Mouse (Mus musculus): Measurements from ENCODE around the gene Hnrnpdl. TPM values are rescaled to one million over a fixed set of nuclear protein-coding genes. Genes with fewer than 3 reads are reported as not detected.

Hnrnpdl gene
- total RNA-seq, 2 experiments from 2014 or later = 57.6 to 65.2 TPM

- no peak for DNase-seq
Measured at GRCm38 (mm10) chr5:100047143-100047640, 7.7 kb upstream of the Hnrnpdl start.

- DNase-seq = no peak
Measured at GRCm38 (mm10) chr5:100046096-100046495, 6.6 kb upstream of the Hnrnpdl start.

DNA sequence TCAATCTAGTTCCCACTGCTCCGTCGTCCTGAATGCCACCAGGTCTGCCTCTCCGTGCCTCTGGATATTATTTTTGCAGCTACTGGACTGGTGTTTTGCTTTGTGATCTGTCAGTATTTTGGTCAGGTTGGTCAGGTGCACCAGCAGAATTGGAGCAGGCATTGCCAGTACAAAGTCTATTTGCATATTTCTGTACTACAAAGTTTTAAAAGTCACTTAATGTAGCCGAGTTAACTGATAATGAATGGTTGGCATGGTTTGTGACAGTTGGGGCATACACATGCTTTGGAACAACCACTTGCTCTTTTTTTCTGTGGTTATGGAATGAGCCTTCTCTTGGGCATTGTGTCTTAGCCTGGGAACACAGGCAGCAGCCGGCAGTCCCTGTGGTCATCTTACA is 5.2 kb upstream of the Hnrnpdl start:
- no peak for DNase-seq

GRCm38 (mm10) chr5:100044030-100044429 is 4.6 kb upstream of the Hnrnpdl start:
- DNase-seq = no peak

DNA sequence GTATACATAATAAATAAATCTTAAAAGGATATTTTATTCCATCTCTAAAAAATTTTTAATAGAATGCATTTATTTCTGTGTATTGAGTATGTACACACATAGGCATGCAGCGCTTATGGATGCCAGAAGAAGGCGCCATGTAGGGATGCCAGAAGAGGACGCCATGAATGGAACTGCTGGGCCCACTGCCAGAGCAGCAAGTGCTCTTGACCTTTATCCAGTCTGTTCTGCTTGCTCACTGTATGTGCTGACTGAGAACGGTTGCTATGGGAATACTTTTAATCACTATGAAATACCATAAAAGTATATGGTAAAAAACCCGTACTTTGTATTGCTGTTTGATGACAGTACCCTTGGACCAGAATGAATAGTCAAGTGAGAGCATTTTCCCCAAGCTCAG is 3.9 kb upstream of the Hnrnpdl start:
- DNase-seq = peak; percentile 48 to 59

GRCm38 (mm10) chr5:100042467-100042866 is 3.0 kb upstream of the Hnrnpdl start:
- no peak for DNase-seq

DNA sequence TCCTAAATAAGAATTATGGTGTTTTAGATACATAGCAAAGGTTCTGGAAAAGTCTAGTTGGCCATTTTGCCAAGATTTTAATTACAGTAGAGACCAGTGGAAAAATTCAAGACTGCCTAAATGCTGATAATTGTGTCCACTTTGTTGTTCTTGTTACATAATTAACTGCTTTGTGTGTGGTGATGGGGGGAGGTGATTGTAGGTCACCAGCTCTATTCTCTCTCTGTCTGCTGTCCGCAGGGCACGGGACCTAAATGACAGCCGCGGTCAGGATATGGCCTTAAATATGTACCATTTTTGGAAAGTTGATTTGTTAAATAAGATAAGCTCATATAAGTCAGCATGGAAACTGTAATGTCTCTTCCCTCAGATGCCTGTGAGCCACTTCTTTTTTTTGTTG is 1.8 kb upstream of the Hnrnpdl start:
- DNase-seq = no peak

- DNase-seq = peak in 1 of 2 experiments; percentile 26
Measured at GRCm38 (mm10) chr5:100040281-100040784, 869 bp upstream of the Hnrnpdl start.

DNA sequence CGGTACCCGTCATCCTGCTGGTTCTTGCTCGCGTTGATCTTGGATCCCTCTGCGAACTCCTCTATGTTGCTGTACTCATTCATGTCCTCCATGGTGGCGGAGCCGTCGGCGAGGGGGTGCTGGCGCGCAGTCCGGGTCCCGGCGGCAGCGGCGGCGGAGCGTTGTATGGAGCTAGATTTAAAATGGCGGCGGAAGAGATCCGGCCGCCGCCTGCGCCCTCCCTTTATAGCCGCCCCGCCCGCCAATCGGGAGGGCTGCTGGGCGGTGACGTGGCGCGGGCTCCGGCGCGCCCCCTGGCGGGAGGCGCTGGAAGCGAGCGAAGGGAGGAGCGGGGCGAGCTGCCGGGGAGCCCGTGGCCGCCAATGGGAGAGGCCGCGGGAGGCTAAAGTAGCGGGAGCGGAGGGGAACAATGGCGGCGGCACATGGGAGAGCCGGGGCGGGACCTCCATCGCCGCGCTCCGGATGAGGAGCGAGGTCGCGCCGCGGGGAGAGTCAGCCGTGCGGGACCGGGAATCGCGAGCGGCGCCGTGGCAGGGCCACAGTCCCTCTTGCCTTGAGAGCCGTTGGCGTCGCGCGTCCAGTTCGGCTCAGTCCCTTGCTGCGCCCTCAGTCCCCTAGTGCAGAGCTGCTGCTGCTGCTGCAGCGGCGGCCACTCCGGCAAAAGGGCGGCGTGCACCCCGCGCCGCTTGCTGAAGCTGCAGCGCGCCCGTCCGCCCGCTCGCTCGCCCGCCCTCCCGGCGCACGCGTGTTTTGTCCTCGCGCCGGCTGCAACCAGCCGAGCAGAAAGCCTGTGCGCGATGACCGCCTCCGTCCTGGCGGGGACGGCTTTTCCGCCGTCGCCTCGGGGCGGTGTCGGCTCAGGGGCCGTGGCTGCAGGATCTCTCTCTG is 506 bp downstream of the Hnrnpdl start:
- peak; percentile 96 to 97 for DNase-seq

DNA sequence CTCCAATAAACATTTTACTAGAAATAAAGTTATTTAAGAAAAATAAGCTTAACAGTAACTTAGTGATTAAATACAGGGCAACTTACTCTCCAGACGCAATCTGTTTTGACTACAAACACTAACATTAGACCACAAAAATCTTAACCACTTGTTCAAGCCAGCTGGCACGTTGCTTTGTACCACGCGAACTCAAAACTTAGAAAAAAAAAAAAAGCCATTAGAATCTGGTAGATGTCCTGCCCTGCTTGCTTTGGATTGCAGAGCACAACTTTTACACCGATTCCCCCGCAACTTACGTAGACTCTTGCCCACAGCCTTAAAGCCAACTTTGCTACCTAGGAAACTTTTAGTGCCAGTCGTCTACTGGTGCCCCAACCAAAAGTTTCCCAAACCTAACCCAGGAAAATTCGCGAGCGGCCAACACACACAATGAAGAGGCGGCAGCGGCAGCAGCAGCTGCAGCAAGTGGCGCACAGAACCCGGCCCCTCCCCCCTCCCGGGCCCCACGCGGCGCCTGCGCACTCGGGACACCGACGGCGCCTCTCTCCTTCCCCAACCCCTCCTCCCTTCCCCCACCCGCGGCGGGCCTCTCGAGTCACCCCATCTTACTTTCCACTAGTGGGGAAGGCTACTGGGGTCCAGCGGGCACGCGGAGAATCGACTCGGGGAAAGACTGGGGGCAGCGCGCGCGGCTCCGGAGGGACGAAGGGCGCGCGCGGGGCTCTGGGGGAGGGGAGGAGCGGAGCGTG is 1.3 kb downstream of the Hnrnpdl start:
- DNase-seq = peak; percentile 92 to 95

DNA sequence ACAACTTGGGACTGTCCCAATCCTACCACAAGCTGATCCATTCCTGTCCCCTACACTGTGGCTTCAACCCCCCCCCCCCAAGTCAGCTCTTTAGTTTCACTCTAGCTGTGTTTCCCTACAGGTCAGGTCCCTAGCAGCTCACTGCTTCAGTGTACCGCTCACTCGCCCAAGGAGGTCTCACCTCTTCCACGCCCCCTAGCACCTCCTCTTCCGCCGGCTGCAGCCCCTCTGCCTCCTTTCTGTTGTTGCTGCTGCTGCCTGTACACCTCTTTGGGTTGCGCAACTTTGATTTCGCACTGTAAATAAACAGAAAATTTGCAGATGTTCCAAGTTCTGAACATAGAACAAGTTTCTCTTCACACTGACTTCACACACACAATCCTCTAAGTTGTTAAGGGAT is 2.8 kb downstream of the Hnrnpdl start:
- peak in 1 of 2 experiments; percentile 23 for DNase-seq

- DNase-seq = no peak
Measured at GRCm38 (mm10) chr5:100035950-100036349, 3.5 kb downstream of the Hnrnpdl start.

DNA sequence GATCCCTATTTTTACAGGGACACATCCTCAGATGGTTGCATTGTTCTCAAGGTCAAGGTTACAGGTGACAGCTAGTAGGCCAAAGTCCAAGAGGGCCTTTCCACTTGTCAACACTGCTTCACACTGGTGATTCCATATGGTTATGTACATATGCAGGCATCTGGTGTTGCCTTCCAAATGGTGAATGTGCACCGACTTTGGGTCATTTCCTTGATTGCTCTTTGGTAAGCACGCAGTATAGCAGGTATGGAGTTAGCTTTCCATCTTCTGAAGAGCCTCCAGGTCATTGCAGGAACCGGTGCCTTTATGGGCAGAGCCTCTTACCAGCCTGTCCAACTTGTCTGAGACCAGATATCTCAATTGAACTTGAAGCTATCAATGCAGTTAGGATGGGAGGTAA is 6.8 kb downstream of the Hnrnpdl start:
- no peak for DNase-seq

GRCm38 (mm10) chr5:100032107-100032506 is 7.4 kb downstream of the Hnrnpdl start:
- DNase-seq = no peak

DNA sequence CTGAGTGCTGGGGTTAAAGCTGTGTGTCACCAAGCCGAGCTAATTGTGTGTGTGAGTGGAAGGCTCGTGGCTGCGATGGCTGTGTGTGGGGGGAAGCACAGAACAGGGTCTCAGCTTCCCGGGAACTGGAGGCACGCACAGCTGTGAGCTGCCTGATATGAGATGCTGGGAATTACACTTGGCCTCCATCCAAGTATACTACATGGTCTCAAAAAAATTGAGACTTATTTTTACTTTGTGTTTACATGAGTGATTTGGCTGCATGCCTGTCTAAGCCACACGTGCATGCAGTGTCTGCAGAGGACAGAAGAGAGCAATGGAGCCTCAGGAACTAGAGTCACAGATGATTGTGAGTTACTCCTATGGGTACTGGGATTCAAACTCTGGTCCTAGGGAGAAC is 9.4 kb downstream of the Hnrnpdl start:
- DNase-seq = peak; percentile 36 to 41

GRCm38 (mm10) chr5:100024868-100025267 is 14.6 kb downstream of the Hnrnpdl start:
- DNase-seq = no peak

- no peak for DNase-seq
Measured at GRCm38 (mm10) chr5:100024403-100024802, 15.1 kb downstream of the Hnrnpdl start.

GRCm38 (mm10) chr5:100020089-100020488 is 19.4 kb downstream of the Hnrnpdl start:
- no peak for DNase-seq

- DNase-seq = no peak
Measured at GRCm38 (mm10) chr5:100012599-100012998, 26.9 kb downstream of the Hnrnpdl start.

GRCm38 (mm10) chr5:100008485-100008884 is 31.0 kb downstream of the Hnrnpdl start:
- no peak for DNase-seq

- no peak for DNase-seq
Measured at GRCm38 (mm10) chr5:100007040-100007375, 32.5 kb downstream of the Hnrnpdl start.

DNA sequence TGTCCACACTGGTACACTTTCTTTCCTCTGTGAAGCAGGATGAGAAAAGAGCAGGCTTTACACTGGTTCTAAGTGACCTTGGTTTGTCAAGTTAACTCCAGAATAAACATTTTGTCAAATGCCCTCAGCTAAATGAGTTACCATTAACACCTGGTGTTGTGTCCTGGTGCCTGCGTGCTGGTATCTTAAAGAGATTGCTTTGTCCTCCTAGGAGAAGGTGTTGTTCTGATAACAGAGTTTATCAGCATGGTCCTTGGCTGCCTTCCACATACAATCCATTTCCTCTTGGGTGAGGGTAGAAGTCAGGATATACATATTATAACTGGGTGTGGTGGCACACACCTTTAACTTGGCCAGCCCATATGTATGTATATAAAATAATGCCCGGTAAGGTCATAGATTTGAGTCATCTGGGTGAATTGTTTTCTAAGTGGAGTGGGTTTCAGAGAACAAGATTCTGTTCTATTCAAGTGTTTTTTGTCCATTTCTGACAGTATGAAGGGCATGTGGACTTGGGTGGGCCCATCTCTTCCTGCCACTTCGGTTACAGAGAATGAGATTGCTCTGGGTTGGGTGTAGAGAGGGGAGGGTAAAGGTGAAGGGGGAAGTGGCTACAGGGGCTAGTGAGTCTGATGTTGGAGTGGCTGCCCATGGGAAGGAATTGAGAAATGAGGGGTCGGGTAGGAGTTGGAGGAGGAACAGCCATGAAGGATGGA is 33.0 kb downstream of the Hnrnpdl start:
- DNase-seq = no peak
